Mouse (Mus musculus) thymus, adult 2 months (tissue): ENCODE results near the gene Prr12. TPM values are rescaled to one million over a fixed set of nuclear protein-coding genes. Genes with fewer than 3 reads are reported as not detected.

Experiments used
- DNase-seq: peaks from one replicate; pipeline ENCODE4 v3.0.0; 2021
- H3K27ac ChIP-seq: fragments of 200-500 bp; 2 replicates; pipeline ENCODE4 v1.5.1; 2012; ENCODE audit warnings: low read length, control low read depth; ENCODE audit not compliant: control insufficient read depth, insufficient read depth
- H3K27me3 ChIP-seq: fragments of 200-500 bp; 2 replicates; pipeline ENCODE4 v1.6.1; 2012; ENCODE audit warnings: mild to moderate bottlenecking, low read length, moderate library complexity, mixed read lengths; ENCODE audit not compliant: control insufficient read depth, insufficient read depth
- H3K36me3 ChIP-seq: fragments of 200-500 bp; 2 replicates; pipeline ENCODE4 v1.6.1; 2012; ENCODE audit warnings: mild to moderate bottlenecking, low read length, moderate library complexity; ENCODE audit not compliant: control insufficient read depth, insufficient read depth
- H3K4me1 ChIP-seq: fragments of 200-500 bp; replicated peaks from 2 replicates; pipeline ENCODE4 v1.6.1; 2012; ENCODE audit warnings: low read length; ENCODE audit not compliant: control insufficient read depth, insufficient read depth
- H3K4me3 ChIP-seq: fragments of 200-500 bp; 2 replicates; pipeline ENCODE4 v1.5.1; 2012; ENCODE audit warnings: mild to moderate bottlenecking, low read length, control low read depth, moderate library complexity; ENCODE audit not compliant: control insufficient read depth, insufficient read depth
- CTCF ChIP-seq: fragments of 200-500 bp; IDR thresholded peaks from 2 replicates; pipeline ENCODE4 v1.5.1; 2012; ENCODE audit warnings: mild to moderate bottlenecking, control low read depth, low read length, moderate library complexity, borderline replicate concordance; ENCODE audit not compliant: control insufficient read depth, poor library complexity, insufficient read depth; ENCODE audit errors: extremely low read depth
- POLR2A ChIP-seq: fragments of 200-500 bp; IDR thresholded peaks from 2 replicates; pipeline ENCODE4 v1.6.1; 2012; ENCODE audit warnings: mild to moderate bottlenecking, low read length, control low read depth, moderate library complexity; ENCODE audit not compliant: control insufficient read depth, poor library complexity, insufficient read depth; ENCODE audit errors: extremely low read depth
- WGBS: fragments of 180-500 bp; shearing (Covaris S2); methylation state at CpG from one replicate; pipeline ENCODE4 v1.1.7; 2018; 5-methylcytosine and 5-hydroxymethylcytosine counted together
- polyA plus RNA-seq: library from polyadenylated mRNA; depleted of rRNA; stranded (reverse); fragments of >200 nt; gene quantifications from 2 replicates; pipeline ENCODE4 v1.2.3, GENCODE M21; 2012

Prr12 gene
- polyA plus RNA-seq, 1 experiment, result 32.7 TPM

- Histone ChIP-seq H3K27me3 (no peaks in the 10 kb centered on the region), H3K4me1 (no peaks in the 10 kb centered on the region; the same call in 1 of the 2 replicates), H3K27ac (no peak overlapping the region), H3K36me3 (peaks cover 26% of the 10 kb centered on the region), H3K4me3 (no peak overlapping the region)
- no peak for DNase-seq
- 96% methylated on average over 4 of the region's 4 CpGs for WGBS
- no peak for TF ChIP-seq CTCF
- TF ChIP-seq POLR2A, result no peak
Observed at GRCm38 (mm10) chr7:45012824-45013223, 39.9 kb downstream of the Prr12 start.

- Histone ChIP-seq H3K4me1 (no peaks in the 10 kb centered on the region; the same call in 1 of the 2 replicates), H3K27ac (no peak overlapping the region), H3K36me3 (peaks cover 30% of the 10 kb centered on the region), H3K4me3 (no peak overlapping the region), H3K27me3 (no peaks in the 10 kb centered on the region)
- no peak for TF ChIP-seq CTCF
- no peak for TF ChIP-seq POLR2A
- 96% methylated on average over 6 of the region's 6 CpGs for WGBS
- DNase-seq, result no peak
Observed at GRCm38 (mm10) chr7:45012011-45012410, 40.7 kb downstream of the Prr12 start.

GRCm38 (mm10) chr7:45008411-45008810 lies 44.3 kb downstream of the Prr12 start:
- Histone ChIP-seq H3K4me1 (no peaks in the 10 kb centered on the region), H3K4me3 (no peak overlapping the region), H3K36me3 (peaks cover 47% of the 10 kb centered on the region), H3K27me3 (no peaks in the 10 kb centered on the region), H3K27ac (no peak overlapping the region)
- DNase-seq, result no peak
- TF ChIP-seq CTCF, result no peak
- TF ChIP-seq POLR2A, result no peak
- 98% methylated on average over 19 of the region's 19 CpGs for WGBS

GRCm38 (mm10) chr7:45007846-45008245 lies 44.8 kb downstream of the Prr12 start:
- 97% methylated on average over 30 of the region's 30 CpGs for WGBS
- no peaks in the 10 kb centered on the region for H3K4me1 ChIP-seq
- no peaks in the 10 kb centered on the region for H3K27me3 ChIP-seq
- no peak overlapping the region for H3K4me3 ChIP-seq
- TF ChIP-seq CTCF, result no peak
- no peak for TF ChIP-seq POLR2A
- no peak overlapping the region for H3K27ac ChIP-seq
- DNase-seq, result no peak
- peaks cover 53% of the 10 kb centered on the region for H3K36me3 ChIP-seq

GRCm38 (mm10) chr7:45007141-45007540 lies 45.5 kb downstream of the Prr12 start:
- Histone ChIP-seq H3K27me3 (no peaks in the 10 kb centered on the region), H3K27ac (no peak overlapping the region), H3K36me3 (peaks cover 55% of the 10 kb centered on the region), H3K4me3 (no peak overlapping the region), H3K4me1 (no peaks in the 10 kb centered on the region)
- DNase-seq, result no peak
- 98% methylated on average over 29 of the region's 29 CpGs for WGBS
- TF ChIP-seq CTCF (no peak), POLR2A (no peak)

- TF ChIP-seq POLR2A (no peak), CTCF (no peak)
- Histone ChIP-seq H3K4me1 (no peaks in the 10 kb centered on the region), H3K27me3 (no peaks in the 10 kb centered on the region), H3K36me3 (peaks cover 55% of the 10 kb centered on the region), H3K27ac (no peak overlapping the region), H3K4me3 (no peak overlapping the region)
- no peak for DNase-seq
- WGBS, result 97% methylated on average over 12 of the region's 12 CpGs
Observed at GRCm38 (mm10) chr7:45006503-45006902, 46.2 kb downstream of the Prr12 start.
